Mouse (Mus musculus) kidney, embryonic 14.5 days (tissue): Measurements from ENCODE around the gene Fam117a. TPM values are rescaled to one million over a fixed set of nuclear protein-coding genes. Genes with fewer than 3 reads are reported as not detected.

Experiments used
- ATAC-seq: fragments of 200-750 bp; cut with Nextera tagmentation; 2 replicates; pipeline ENCODE4 v1.8.0; 2017; ENCODE audit warnings: moderate number of reproducible peaks, mild to moderate bottlenecking, moderate TSS enrichment, moderate library complexity; ENCODE audit not compliant: low FRiP score, low TSS enrichment
- H3K27ac ChIP-seq: fragments of 300-500 bp; sonication (generic); 2 replicates; pipeline ENCODE4 v1.5.1; 2014; ENCODE audit warnings: low read depth, mild to moderate bottlenecking, low read length, moderate library complexity, mixed read lengths
- H3K27me3 ChIP-seq: fragments of 300-500 bp; sonication (generic); 2 replicates; pipeline ENCODE4 v1.6.1; 2014; ENCODE audit warnings: mild to moderate bottlenecking, low read length; ENCODE audit not compliant: control insufficient read depth, insufficient read depth
- H3K36me3 ChIP-seq: fragments of 300-500 bp; sonication (generic); 2 replicates; pipeline ENCODE4 v1.6.1; 2014; ENCODE audit warnings: low read length, mixed read lengths; ENCODE audit not compliant: control insufficient read depth, insufficient read depth
- H3K4me1 ChIP-seq: fragments of 300-500 bp; sonication (generic); 2 replicates; pipeline ENCODE4 v1.6.1; 2014; ENCODE audit warnings: low read length, mixed read lengths; ENCODE audit not compliant: control insufficient read depth, insufficient read depth
- H3K4me2 ChIP-seq: fragments of 300-500 bp; sonication (generic); replicated peaks from 2 replicates; pipeline ENCODE4 v1.6.1; 2014; ENCODE audit warnings: low read depth, mild to moderate bottlenecking, low read length
- H3K4me3 ChIP-seq: fragments of 300-500 bp; sonication (generic); 2 replicates; pipeline ENCODE4 v1.5.1; 2014; ENCODE audit warnings: mild to moderate bottlenecking, low read length
- H3K9ac ChIP-seq: fragments of 300-500 bp; sonication (generic); 2 replicates; pipeline ENCODE4 v1.6.1; 2014; ENCODE audit warnings: low read depth, mild to moderate bottlenecking, low read length, moderate library complexity
- H3K9me3 ChIP-seq: fragments of 300-500 bp; sonication (generic); 2 replicates; pipeline ENCODE4 v1.6.1; 2016; ENCODE audit warnings: low read length; ENCODE audit not compliant: control insufficient read depth
- WGBS: fragments of 180-500 bp; shearing (Covaris S2); extraction: QIAGEN DNeasy Blood & Tissue Kit; methylation state at CpG from one replicate; pipeline ENCODE4 v1.1.7; 2014; 5-methylcytosine and 5-hydroxymethylcytosine counted together
- polyA plus RNA-seq: library from polyadenylated mRNA; unstranded; fragments of >200 nt; fragmentation: Nextera tagmentation; extraction: Ambion mirVana; gene quantifications from 2 replicates; pipeline ENCODE4 v1.2.1, GENCODE M21; 2014

The Fam117a gene
- polyA plus RNA-seq, 1 experiment from 2014 or later = 13.0 TPM

- peaks cover 2% of the 10 kb centered on the region; the same call in 1 of the 2 replicates for H3K4me1 ChIP-seq
- no peaks in the 10 kb centered on the region for H3K27me3 ChIP-seq
- H3K9ac ChIP-seq = no peak overlapping the region
- ATAC-seq = no peak
- no peak overlapping the region for H3K27ac ChIP-seq
- H3K36me3 ChIP-seq = peaks cover 2% of the 10 kb centered on the region; the same call in 1 of the 2 replicates
- WGBS = 92% methylated on average over 9 of the region's 9 CpGs
- no peak overlapping the region for H3K4me3 ChIP-seq
- H3K9me3 ChIP-seq = no peaks in the 10 kb centered on the region
- H3K4me2 ChIP-seq = no peak overlapping the region
Measured at GRCm38 (mm10) chr11:95353226-95353625, 16.4 kb downstream of the Fam117a start.

DNA sequence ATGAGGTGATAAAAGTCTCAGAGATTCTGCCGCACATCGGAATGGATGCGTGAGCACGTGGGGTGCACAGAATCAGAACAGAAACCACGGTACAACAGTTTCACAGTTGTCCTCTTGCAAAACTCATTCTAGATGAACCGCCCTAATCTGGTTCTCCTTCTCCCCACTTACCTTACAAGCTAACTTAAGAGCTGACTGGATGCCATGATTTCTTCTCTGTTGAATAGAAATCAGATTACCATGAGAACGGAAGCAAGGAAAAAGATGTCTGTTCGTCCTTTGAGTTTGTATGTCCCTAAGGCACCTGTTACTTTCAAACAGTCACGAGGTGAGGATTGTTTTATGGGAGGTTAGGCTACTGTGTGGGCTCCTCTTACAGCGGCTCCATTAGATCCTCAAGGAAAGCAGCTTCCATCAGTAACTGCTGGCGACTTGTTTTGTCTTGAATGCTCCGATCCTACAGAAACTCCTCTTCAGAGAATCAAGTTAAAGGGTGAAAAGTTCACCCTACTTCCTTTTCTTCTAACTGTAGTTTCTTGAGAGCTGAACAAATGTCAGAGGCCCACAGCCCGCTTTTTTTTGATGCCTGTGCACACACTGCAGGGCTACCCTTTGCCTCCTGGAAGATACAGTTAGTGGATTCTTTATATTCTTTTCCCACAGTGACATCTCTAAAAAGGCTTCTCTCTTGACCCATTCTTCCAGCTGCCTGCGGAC is 17.6 kb downstream of the Fam117a start:
- ATAC-seq = no peak
- peaks cover 2% of the 10 kb centered on the region; the same call in 1 of the 2 replicates for H3K4me1 ChIP-seq
- no peaks in the 10 kb centered on the region for H3K36me3 ChIP-seq
- no peak overlapping the region for H3K4me2 ChIP-seq
- no peaks in the 10 kb centered on the region for H3K9me3 ChIP-seq
- H3K4me3 ChIP-seq = no peak overlapping the region
- no peak overlapping the region for H3K27ac ChIP-seq
- 72% methylated on average over 14 of the region's 14 CpGs for WGBS
- H3K9ac ChIP-seq = no peak overlapping the region
- no peaks in the 10 kb centered on the region for H3K27me3 ChIP-seq

GRCm38 (mm10) chr11:95354945-95355660 is 18.3 kb downstream of the Fam117a start:
- no peak overlapping the region for H3K4me2 ChIP-seq
- no peak overlapping the region for H3K27ac ChIP-seq
- H3K27me3 ChIP-seq = no peaks in the 10 kb centered on the region
- no peak overlapping the region for H3K4me3 ChIP-seq
- no peak for ATAC-seq
- H3K36me3 ChIP-seq = no peaks in the 10 kb centered on the region
- H3K4me1 ChIP-seq = peaks cover 2% of the 10 kb centered on the region; the same call in 1 of the 2 replicates
- WGBS = 86% methylated on average over 12 of the region's 12 CpGs
- no peaks in the 10 kb centered on the region for H3K9me3 ChIP-seq
- H3K9ac ChIP-seq = no peak overlapping the region

GRCm38 (mm10) chr11:95355661-95356011 is 18.8 kb downstream of the Fam117a start:
- Histone ChIP-seq H3K27me3 (no peaks in the 10 kb centered on the region), H3K4me2 (no peak overlapping the region), H3K27ac (no peak overlapping the region), H3K4me1 (peaks cover 2% of the 10 kb centered on the region; the same call in 1 of the 2 replicates), H3K9ac (no peak overlapping the region), H3K9me3 (no peaks in the 10 kb centered on the region), H3K4me3 (no peak overlapping the region), H3K36me3 (no peaks in the 10 kb centered on the region)
- 94% methylated on average over 5 of the region's 5 CpGs for WGBS
- ATAC-seq = no peak

GRCm38 (mm10) chr11:95356039-95356438 is 19.2 kb downstream of the Fam117a start:
- no peak for ATAC-seq
- H3K36me3 ChIP-seq = no peaks in the 10 kb centered on the region
- H3K4me3 ChIP-seq = no peak overlapping the region
- H3K4me2 ChIP-seq = no peak overlapping the region
- WGBS = 89% methylated on average over 7 of the region's 7 CpGs
- no peak overlapping the region for H3K27ac ChIP-seq
- no peaks in the 10 kb centered on the region for H3K9me3 ChIP-seq
- no peaks in the 10 kb centered on the region for H3K27me3 ChIP-seq
- no peak overlapping the region for H3K9ac ChIP-seq
- H3K4me1 ChIP-seq = peaks cover 2% of the 10 kb centered on the region; the same call in 1 of the 2 replicates

GRCm38 (mm10) chr11:95356469-95357273 is 19.9 kb downstream of the Fam117a start:
- H3K27ac ChIP-seq = no peak overlapping the region
- peaks cover 2% of the 10 kb centered on the region; the same call in 1 of the 2 replicates for H3K4me1 ChIP-seq
- no peak overlapping the region for H3K4me2 ChIP-seq
- WGBS = 82% methylated on average over 17 of the region's 17 CpGs
- H3K4me3 ChIP-seq = no peak overlapping the region
- H3K36me3 ChIP-seq = no peaks in the 10 kb centered on the region
- ATAC-seq = no peak
- H3K9ac ChIP-seq = no peak overlapping the region
- no peaks in the 10 kb centered on the region for H3K9me3 ChIP-seq
- no peaks in the 10 kb centered on the region for H3K27me3 ChIP-seq

DNA sequence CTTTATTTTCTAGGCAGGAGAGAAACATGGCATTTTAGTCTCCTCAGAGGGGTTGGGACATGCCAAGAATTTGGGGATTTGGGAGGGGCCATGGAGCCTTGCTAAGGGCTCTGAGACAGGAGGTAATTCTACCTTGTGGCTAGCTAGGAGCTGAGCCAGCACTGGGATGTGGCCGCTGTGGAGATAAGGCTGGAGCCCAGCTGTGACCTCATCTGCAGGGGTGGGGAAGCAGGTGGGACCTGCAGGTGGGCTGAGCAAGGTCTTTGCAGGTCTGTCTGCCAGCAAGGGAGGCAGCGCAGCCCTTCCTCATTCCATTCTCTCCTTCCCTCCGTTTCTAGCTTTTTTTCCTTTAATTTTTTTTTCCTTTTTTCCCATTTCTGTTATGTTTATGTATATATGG is 21.4 kb downstream of the Fam117a start:
- ATAC-seq = no peak
- Histone ChIP-seq H3K9me3 (no peaks in the 10 kb centered on the region), H3K36me3 (no peaks in the 10 kb centered on the region), H3K4me3 (no peak overlapping the region), H3K27me3 (no peaks in the 10 kb centered on the region), H3K4me1 (peaks cover 2% of the 10 kb centered on the region; the same call in 1 of the 2 replicates), H3K27ac (no peak overlapping the region), H3K4me2 (no peak overlapping the region), H3K9ac (no peak overlapping the region)
- 50% methylated on average over 3 of the region's 3 CpGs for WGBS

DNA sequence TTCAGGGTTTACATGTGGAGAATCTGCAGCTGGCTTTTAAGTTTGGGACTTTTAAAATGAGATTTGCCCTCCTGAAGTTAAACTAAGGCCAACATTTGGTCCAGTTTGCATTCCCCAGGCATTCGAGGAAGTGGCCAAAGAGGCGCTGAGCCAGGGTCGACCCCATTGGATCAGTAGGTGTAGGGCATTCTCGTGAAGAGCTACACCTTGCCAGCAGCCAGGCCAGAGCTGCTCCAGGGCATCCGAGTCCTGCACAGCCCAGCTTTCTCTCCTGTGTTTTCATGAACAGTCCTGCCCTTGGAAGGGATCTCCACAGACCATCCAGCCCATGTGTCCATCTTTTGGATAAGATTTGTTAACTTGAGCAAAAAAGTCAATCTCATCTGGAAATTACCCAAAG is 27.6 kb downstream of the Fam117a start:
- no peak overlapping the region for H3K4me3 ChIP-seq
- H3K9me3 ChIP-seq = no peaks in the 10 kb centered on the region
- H3K36me3 ChIP-seq = no peaks in the 10 kb centered on the region
- no peak overlapping the region for H3K4me2 ChIP-seq
- no peak for ATAC-seq
- H3K27ac ChIP-seq = no peak overlapping the region
- H3K9ac ChIP-seq = no peak overlapping the region
- H3K4me1 ChIP-seq = no peaks in the 10 kb centered on the region
- WGBS = 85% methylated on average over 5 of the region's 5 CpGs
- H3K27me3 ChIP-seq = no peaks in the 10 kb centered on the region
